Mouse (Mus musculus): Measurements from ENCODE around the gene Traf1. TPM values are rescaled to one million over a fixed set of nuclear protein-coding genes. Genes with fewer than 3 reads are reported as not detected.

The Traf1 gene
- total and polyA plus RNA-seq, 3 experiments, result 1.2 to 2.0 (median 1.2) TPM

DNA sequence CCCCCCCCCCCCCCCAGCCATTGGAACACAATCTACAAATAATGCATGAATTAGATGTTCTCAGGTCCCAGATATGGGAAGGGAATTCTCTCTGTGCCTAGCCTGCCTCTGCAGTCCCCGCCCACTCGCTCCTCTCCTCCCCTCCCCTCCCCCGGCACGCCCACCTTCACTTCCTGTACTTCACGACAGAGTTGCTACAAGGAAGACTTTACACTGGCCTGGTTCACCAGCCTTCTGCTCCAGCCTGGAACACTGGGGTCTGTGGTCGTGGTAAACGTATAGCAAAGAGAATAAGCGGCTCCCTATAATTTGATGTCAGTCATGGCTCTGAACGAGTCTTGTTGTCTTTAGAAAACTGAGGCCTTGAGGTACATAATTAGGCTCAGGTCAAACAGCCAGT is 3.7 kb upstream of the Traf1 start:
- Histone ChIP-seq H3K9ac (ENCODE audit: low read depth, low read length) (no peak overlapping the region), H3K4me3 (no peak overlapping the region), H3K27ac (no peak overlapping the region; the same call in 1 of the 2 replicates), H3K79me2 (replicated peaks; ENCODE audit: control insufficient read depth, insufficient read depth, low read length) (no peaks in the 10 kb centered on the region), H3K36me3 (ENCODE audit: control insufficient read depth, insufficient read depth, low read length) (no peaks in the 10 kb centered on the region), H3K27me3 (ENCODE audit: control insufficient read depth, insufficient read depth, low read length) (no peaks in the 10 kb centered on the region; the same call in 1 of the 2 replicates), H3K4me1 (ENCODE audit: control insufficient read depth, insufficient read depth, low read length) (peaks cover 18% of the 10 kb centered on the region)
- no peak for TF ChIP-seq EP300 (IDR thresholded peaks at IDR 0.05; ENCODE audit: insufficient read depth, low read depth, low read length)
- DNase-seq, result peak in 1 of 2 experiments; percentile 48
- intact Hi-C loops (cut with DNase I), result no loop called here
- WGBS, result 51% methylated on average over 9 of the region's 9 CpGs

DNA sequence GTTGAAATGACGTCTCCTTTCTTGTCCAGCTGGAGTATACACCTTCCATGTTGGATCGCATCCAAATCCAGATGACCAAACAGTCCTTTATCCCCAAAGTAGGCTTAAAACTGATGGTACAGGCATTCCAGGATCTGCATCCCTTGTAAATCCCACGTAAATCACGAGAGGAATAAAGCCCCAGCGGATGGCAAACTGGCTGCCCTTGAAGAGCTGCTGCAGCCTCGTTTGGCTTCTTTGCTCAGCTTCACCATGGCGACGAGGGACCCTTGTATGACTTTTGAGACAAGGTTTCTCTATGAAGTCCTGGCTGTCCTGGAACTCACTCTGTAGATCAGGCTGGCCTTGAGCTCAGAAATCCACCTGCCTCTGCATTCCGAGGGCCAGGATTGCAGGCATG is 3.1 kb upstream of the Traf1 start:
- no peaks in the 10 kb centered on the region; the same call in 1 of the 2 replicates for H3K27me3 ChIP-seq (ENCODE audit: control insufficient read depth, insufficient read depth, low read length)
- H3K4me1 ChIP-seq (ENCODE audit: control insufficient read depth, insufficient read depth, low read length), result peaks cover 16% of the 10 kb centered on the region
- H3K79me2 ChIP-seq (replicated peaks; ENCODE audit: control insufficient read depth, insufficient read depth, low read length), result no peaks in the 10 kb centered on the region
- no peak overlapping the region for H3K4me3 ChIP-seq
- intact Hi-C loops (cut with DNase I), result no loop called here
- no peaks in the 10 kb centered on the region for H3K36me3 ChIP-seq (ENCODE audit: control insufficient read depth, insufficient read depth, low read length)
- TF ChIP-seq EP300 (IDR thresholded peaks at IDR 0.05; ENCODE audit: insufficient read depth, low read depth, low read length) (no peak), POLR2A (IDR thresholded peaks at IDR 0.05; ENCODE audit: insufficient read depth, low read depth, low read length) (no peak), CTCF (IDR thresholded peaks at IDR 0.05) (no peak)
- DNase-seq, result no peak
- no peak overlapping the region for H3K27ac ChIP-seq
- 82% methylated on average over 9 of the region's 9 CpGs for WGBS
- no peak overlapping the region for H3K9ac ChIP-seq (ENCODE audit: low read depth, low read length)

DNA sequence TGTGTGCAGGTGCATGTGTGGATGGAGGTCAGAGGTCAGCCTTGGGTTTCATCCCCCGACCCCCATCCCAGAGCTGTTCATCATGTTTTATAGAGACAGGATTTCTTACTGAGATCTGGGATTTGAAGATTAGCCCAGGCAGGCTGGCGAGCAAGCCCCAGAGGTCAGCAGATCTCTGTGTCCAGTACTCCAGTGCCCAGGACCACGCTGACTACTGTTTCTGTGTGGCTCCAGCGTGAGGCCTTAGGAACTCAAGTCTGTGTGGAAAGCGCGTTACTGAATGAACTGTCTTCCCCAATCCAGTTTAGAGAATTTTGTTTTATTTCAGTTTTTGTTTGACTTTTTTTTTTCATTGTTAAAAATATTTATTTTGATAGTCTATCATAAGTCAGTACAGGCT is 2.7 kb upstream of the Traf1 start:
- no peak for DNase-seq
- H3K27me3 ChIP-seq (ENCODE audit: control insufficient read depth, insufficient read depth, low read length), result no peaks in the 10 kb centered on the region; the same call in 1 of the 2 replicates
- no peak overlapping the region for H3K27ac ChIP-seq
- intact Hi-C loops (cut with DNase I), result no loop called here
- TF ChIP-seq EP300 (IDR thresholded peaks at IDR 0.05; ENCODE audit: insufficient read depth, low read depth, low read length) (no peak), POLR2A (IDR thresholded peaks at IDR 0.05; ENCODE audit: insufficient read depth, low read depth, low read length) (no peak), CTCF (IDR thresholded peaks at IDR 0.05) (no peak)
- H3K9ac ChIP-seq (ENCODE audit: low read depth, low read length), result no peak overlapping the region
- no peaks in the 10 kb centered on the region for H3K36me3 ChIP-seq (ENCODE audit: control insufficient read depth, insufficient read depth, low read length)
- no peaks in the 10 kb centered on the region for H3K79me2 ChIP-seq (replicated peaks; ENCODE audit: control insufficient read depth, insufficient read depth, low read length)
- H3K4me1 ChIP-seq (ENCODE audit: control insufficient read depth, insufficient read depth, low read length), result peaks cover 16% of the 10 kb centered on the region
- H3K4me3 ChIP-seq, result no peak overlapping the region
- WGBS, result 94% methylated on average over 6 of the region's 6 CpGs

DNA sequence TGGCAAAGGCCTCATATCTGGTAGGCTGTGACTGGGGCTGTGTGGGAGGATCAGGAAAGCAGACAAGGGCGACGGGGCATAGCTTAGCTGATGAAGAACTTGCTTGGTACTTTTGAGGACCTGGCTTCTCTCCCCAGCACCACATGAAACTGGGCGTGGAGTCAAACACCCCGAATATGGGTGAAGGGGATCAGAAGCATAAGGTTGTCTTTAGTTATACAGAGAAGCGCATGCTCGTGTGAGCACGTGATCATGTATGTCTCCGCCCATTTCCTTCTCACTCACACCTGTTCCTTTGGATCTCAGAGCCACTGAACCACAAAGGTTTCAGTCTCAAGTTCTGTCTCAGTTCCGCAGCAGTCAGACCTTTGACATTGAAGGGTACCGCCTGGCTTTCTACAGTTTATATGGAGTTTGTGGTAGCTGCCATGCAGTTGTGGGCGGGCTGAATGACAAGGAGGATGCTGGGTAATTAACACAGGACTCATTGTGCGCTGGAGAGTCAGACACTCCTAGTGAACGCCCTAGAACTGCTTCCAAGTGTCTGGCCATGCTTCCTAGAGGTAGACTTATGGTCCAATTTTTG is 1.9 kb upstream of the Traf1 start:
- Histone ChIP-seq H3K9ac (ENCODE audit: low read depth, low read length) (no peak overlapping the region), H3K27ac (peak overlapping the region; percentile 79), H3K36me3 (ENCODE audit: control insufficient read depth, insufficient read depth, low read length) (no peaks in the 10 kb centered on the region), H3K79me2 (replicated peaks; ENCODE audit: control insufficient read depth, insufficient read depth, low read length) (no peaks in the 10 kb centered on the region), H3K4me1 (ENCODE audit: control insufficient read depth, insufficient read depth, low read length) (peaks cover 16% of the 10 kb centered on the region), H3K27me3 (ENCODE audit: control insufficient read depth, insufficient read depth, low read length) (no peaks in the 10 kb centered on the region; the same call in 1 of the 2 replicates), H3K4me3 (peak overlapping the region; percentile 37)
- TF ChIP-seq POLR2A (IDR thresholded peaks at IDR 0.05; ENCODE audit: insufficient read depth, low read depth, low read length), result no peak
- no peak for TF ChIP-seq CTCF (IDR thresholded peaks at IDR 0.05)
- no peak for TF ChIP-seq EP300 (IDR thresholded peaks at IDR 0.05; ENCODE audit: insufficient read depth, low read depth, low read length)
- intact Hi-C loops (cut with DNase I), result no loop called here
- WGBS, result 59% methylated on average over 13 of the region's 13 CpGs
- peak; percentile 50 to 73 for DNase-seq

DNA sequence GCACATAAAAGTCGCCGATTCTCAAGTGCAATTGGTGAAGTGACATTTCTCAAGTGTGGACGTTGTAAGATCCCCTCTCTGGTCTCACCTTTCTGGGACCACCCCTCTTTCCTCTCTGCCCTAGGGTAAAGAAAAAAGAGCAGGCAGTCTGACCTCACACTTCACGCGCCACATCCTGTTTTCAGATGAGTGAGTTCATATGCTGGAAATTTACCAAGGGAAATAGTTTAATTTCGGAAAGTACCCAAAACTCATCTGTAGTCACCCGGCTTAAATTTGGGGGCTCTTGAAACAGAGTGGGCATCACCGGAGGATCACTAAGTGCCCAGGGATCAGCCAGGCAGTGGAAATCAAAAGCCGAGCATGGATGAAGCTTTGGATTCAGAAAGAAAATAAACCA is 1.3 kb upstream of the Traf1 start:
- H3K4me1 ChIP-seq (ENCODE audit: control insufficient read depth, insufficient read depth, low read length), result peaks cover 16% of the 10 kb centered on the region
- no peak overlapping the region for H3K9ac ChIP-seq (ENCODE audit: low read depth, low read length)
- peak overlapping the region; percentile 79 for H3K27ac ChIP-seq
- DNase-seq, result peak in 1 of 2 experiments; percentile 40
- H3K4me3 ChIP-seq, result peak overlapping the region; percentile 37
- H3K27me3 ChIP-seq (ENCODE audit: control insufficient read depth, insufficient read depth, low read length), result no peaks in the 10 kb centered on the region; the same call in 1 of the 2 replicates
- WGBS, result 39% methylated on average over 9 of the region's 9 CpGs
- H3K79me2 ChIP-seq (replicated peaks; ENCODE audit: control insufficient read depth, insufficient read depth, low read length), result no peaks in the 10 kb centered on the region
- no peak for TF ChIP-seq EP300 (IDR thresholded peaks at IDR 0.05; ENCODE audit: insufficient read depth, low read depth, low read length)
- no peak for TF ChIP-seq CTCF (IDR thresholded peaks at IDR 0.05)
- no peak for TF ChIP-seq POLR2A (IDR thresholded peaks at IDR 0.05; ENCODE audit: insufficient read depth, low read depth, low read length)
- no peaks in the 10 kb centered on the region for H3K36me3 ChIP-seq (ENCODE audit: control insufficient read depth, insufficient read depth, low read length)
- intact Hi-C loops (cut with DNase I), result no loop called here

DNA sequence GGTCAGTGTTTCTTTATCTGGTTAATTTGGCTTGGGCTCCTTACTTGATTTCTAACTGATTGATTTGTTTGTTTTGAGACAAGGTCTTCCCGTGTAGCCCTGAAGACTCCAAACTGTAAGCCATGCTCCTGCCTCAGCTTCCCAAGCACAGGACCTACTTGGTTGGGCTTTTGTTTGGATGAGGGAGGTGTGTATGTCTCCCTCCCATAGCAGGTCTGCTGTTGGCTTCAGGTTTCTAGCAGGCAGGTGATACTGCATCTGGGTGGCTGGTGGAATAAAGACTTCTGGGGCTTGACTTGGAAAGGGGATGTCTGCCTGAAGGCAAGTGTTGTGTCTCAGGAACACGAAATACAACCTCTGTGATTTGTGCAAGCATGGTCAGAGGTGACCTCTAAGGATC is 639 bp upstream of the Traf1 start:
- Histone ChIP-seq H3K9ac (ENCODE audit: low read depth, low read length) (no peak overlapping the region), H3K36me3 (ENCODE audit: control insufficient read depth, insufficient read depth, low read length) (no peaks in the 10 kb centered on the region), H3K27ac (peak overlapping the region; percentile 79; the same call in 1 of the 2 replicates), H3K27me3 (ENCODE audit: control insufficient read depth, insufficient read depth, low read length) (no peaks in the 10 kb centered on the region; the same call in 1 of the 2 replicates), H3K79me2 (replicated peaks; ENCODE audit: control insufficient read depth, insufficient read depth, low read length) (no peaks in the 10 kb centered on the region), H3K4me1 (ENCODE audit: control insufficient read depth, insufficient read depth, low read length) (peaks cover 16% of the 10 kb centered on the region), H3K4me3 (no peak overlapping the region)
- DNase-seq, result no peak
- 67% methylated on average over 2 of the region's 2 CpGs for WGBS
- TF ChIP-seq EP300 (IDR thresholded peaks at IDR 0.05; ENCODE audit: insufficient read depth, low read depth, low read length) (no peak), POLR2A (IDR thresholded peaks at IDR 0.05; ENCODE audit: insufficient read depth, low read depth, low read length) (no peak), CTCF (IDR thresholded peaks at IDR 0.05) (no peak)
- intact Hi-C loops (cut with DNase I), result no loop called here

All from heart, adult 2 months (tissue).